In the genomic region with DNA sequence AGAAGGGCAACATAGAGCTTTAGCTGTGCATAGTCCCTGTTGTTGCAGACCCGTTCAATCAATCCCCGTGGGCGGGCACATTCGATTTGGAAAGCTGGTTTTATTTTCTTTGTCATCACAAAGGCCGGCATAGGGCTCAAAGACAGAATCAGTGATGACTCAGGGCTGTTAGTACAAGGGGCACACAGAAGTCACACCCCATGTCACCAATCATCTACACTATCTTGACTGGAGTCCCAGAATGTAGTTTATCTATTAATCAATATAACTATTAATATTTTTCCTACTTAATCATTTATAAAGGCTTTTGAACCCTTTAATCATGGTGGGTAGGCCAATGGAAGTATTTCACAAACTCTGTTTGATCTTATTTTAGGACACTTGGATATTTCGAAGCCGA, we compare ENCODE assay signal across 44 mouse cellular contexts. TPM values are rescaled to one million over a fixed set of nuclear protein-coding genes. Genes with fewer than 3 reads are reported as not detected.
"Had no signal": no experiment of that assay in that cellular context is flagged by ENCODE, and none has a peak within 500 bp of the region (broad histone marks: within the 10 kb centered on the region; RNA-seq: fewer than 3 reads in every experiment).

No protein-coding gene starts in this region.

- H3K27ac ChIP-seq: heart, embryonic 10.5 days; heart, embryonic 13.5 days; heart, embryonic 15.5 days; hindbrain, embryonic 10.5 days; hindbrain, embryonic 12.5 days; hindbrain, embryonic 13.5 days; hindbrain, embryonic 14.5 days; hindbrain, embryonic 15.5 days; hindbrain, postnatal 0 days; intestine, embryonic 15.5 days; kidney, embryonic 15.5 days; kidney, postnatal 0 days; layer of hippocampus, adult 2 months had no signal

- H3K4me1 ChIP-seq: heart, embryonic 10.5 days; heart, embryonic 12.5 days; heart, embryonic 13.5 days; heart, embryonic 15.5 days; hindbrain, embryonic 10.5 days; hindbrain, embryonic 12.5 days; hindbrain, embryonic 13.5 days; hindbrain, embryonic 15.5 days; intestine, embryonic 15.5 days; kidney, embryonic 15.5 days had no signal

- H3K27me3 ChIP-seq: heart, embryonic 12.5 days; heart, embryonic 13.5 days; heart, embryonic 15.5 days; hindbrain, embryonic 12.5 days; hindbrain, embryonic 13.5 days; hindbrain, embryonic 15.5 days; intestine, embryonic 15.5 days; kidney, embryonic 15.5 days had no signal

- H3K4me2 ChIP-seq: heart, embryonic 11.5 days; heart, embryonic 12.5 days; heart, embryonic 13.5 days; heart, embryonic 15.5 days; hindbrain, embryonic 12.5 days; hindbrain, embryonic 13.5 days; hindbrain, embryonic 14.5 days; hindbrain, embryonic 15.5 days; intestine, embryonic 15.5 days; kidney, embryonic 15.5 days had no signal

- H3K4me3 ChIP-seq: heart, embryonic 10.5 days; heart, embryonic 12.5 days; heart, embryonic 13.5 days; heart, embryonic 15.5 days; hindbrain, embryonic 10.5 days; hindbrain, embryonic 12.5 days; hindbrain, embryonic 13.5 days; hindbrain, embryonic 15.5 days; intestine, embryonic 15.5 days; kidney, embryonic 15.5 days; layer of hippocampus, adult 2 months had no signal

- DNase-seq: heart, postnatal 10 days; heart, postnatal 14 days; heart, postnatal 36 days; heart, postnatal 4 days; kidney, adult 11 months; kidney, adult 18-20 months; kidney, adult 2 months; kidney, adult 8-10 months; kidney, adult 9 months; kidney, postnatal 10 days; kidney, postnatal 14 days; kidney, postnatal 25 days; kidney, postnatal 36 days; kidney, postnatal 4 days; layer of hippocampus, adult 9-11 months; layer of hippocampus, postnatal 36 days had no signal

- H3K9me3 ChIP-seq: heart, embryonic 10.5 days; heart, embryonic 13.5 days; heart, embryonic 15.5 days; hindbrain, embryonic 10.5 days; hindbrain, embryonic 12.5 days; hindbrain, embryonic 15.5 days; intestine, embryonic 15.5 days had no signal

- H3K9ac ChIP-seq: heart, embryonic 12.5 days; heart, embryonic 13.5 days; heart, embryonic 15.5 days; hindbrain, embryonic 12.5 days; hindbrain, embryonic 13.5 days; hindbrain, embryonic 14.5 days; hindbrain, embryonic 15.5 days; intestine, embryonic 15.5 days; kidney, embryonic 15.5 days had no signal

- ATAC-seq: hindbrain, embryonic 16.5 days; hindbrain, postnatal 0 days; inflammation-experienced regulatory T-cells, adult 6 months; intestine, embryonic 15.5 days; intestine, embryonic 16.5 days; intestine, postnatal 0 days had no signal

RNA-seq across cellular contexts. Expression of gene Ucma, which starts 38.0 kb away (rescaled TPM):
- total RNA-seq: heart, adult 8-10 months; heart, postnatal 14 days; heart, postnatal 36 days; heart, postnatal 4 days; hematopoietic stem cell, adult 5-6 weeks had no signal
- polyA plus RNA-seq: heart, embryonic 10.5 days; heart, embryonic 11.5 days; heart, embryonic 12.5 days; heart, embryonic 13.5 days; heart, embryonic 14.5 days; heart, postnatal 0 days; hindbrain, embryonic 10.5 days; hindbrain, embryonic 11.5 days; inflammation-experienced regulatory T-cells, adult 6 months; intestine, embryonic 14.5 days; intestine, embryonic 15.5 days; intestine, embryonic 16.5 days; intestine, postnatal 0 days; kidney, adult 2 months; kidney, embryonic 14.5 days; kidney, embryonic 15.5 days; kidney, embryonic 16.5 days; kidney, postnatal 0 days; large intestine, adult 2 months had no signal
